Mouse (Mus musculus) CH12.LX (cell line): ENCODE measurements at regions not wholly inside any gene's neighbourhood (a gene's known extent, or its start where the extent isn't known, plus 50 kb on each side); places are given as distances from the start of the nearest gene placed in this dataset.

ENCODE experiments used
- CTCF ChIP-seq, 2 experiments: IDR thresholded peaks in 1 of 2; conservative IDR thresholded peaks in 1 of 2; 2 replicates each; pipeline ENCODE4 v1.5.1; 2011 to 2012; ENCODE audit warnings: low read depth in 2 of 2, low read length in 2 of 2, improper control_type of control experiment in 1 of 2, inconsistent platforms in 1 of 2, mild to moderate bottlenecking in 1 of 2, moderate library complexity in 1 of 2
- EP300 ChIP-seq: IDR thresholded peaks from 2 replicates; pipeline ENCODE4 v1.6.1; 2011; ENCODE audit warnings: low read length, improper control_type of control experiment
- JUND ChIP-seq: conservative IDR thresholded peaks from 2 replicates; pipeline ENCODE4 v1.6.1; 2011; ENCODE audit warnings: low read depth, low read length, improper control_type of control experiment
- POLR2A ChIP-seq: IDR thresholded peaks from 2 replicates; pipeline ENCODE4 v1.6.1; 2011; ENCODE audit warnings: low read depth, mild to moderate bottlenecking, improper control_type of control experiment, low read length
- RCOR1 ChIP-seq: conservative IDR thresholded peaks from 2 replicates; pipeline ENCODE4 v1.6.1; 2012; ENCODE audit warnings: low read depth, mild to moderate bottlenecking, inconsistent platforms, low read length, improper control_type of control experiment
- SIN3A ChIP-seq: IDR thresholded peaks from 2 replicates; pipeline ENCODE4 v1.6.1; 2012; ENCODE audit warnings: low read length, improper control_type of control experiment, inconsistent platforms
- UBTF ChIP-seq: IDR thresholded peaks from 2 replicates; pipeline ENCODE4 v1.6.1; 2012; ENCODE audit warnings: low read depth, mild to moderate bottlenecking, inconsistent platforms, low read length, improper control_type of control experiment, moderate library complexity
- USF1 ChIP-seq: IDR thresholded peaks from 2 replicates; pipeline ENCODE4 v1.6.1; 2014; ENCODE audit warnings: low read depth, mild to moderate bottlenecking, inconsistent platforms, low read length, improper control_type of control experiment
- USF2 ChIP-seq: conservative IDR thresholded peaks from 2 replicates; pipeline ENCODE4 v1.6.1; 2011; ENCODE audit warnings: low read depth, low read length, improper control_type of control experiment
- ZKSCAN1 ChIP-seq: IDR thresholded peaks from 2 replicates; pipeline ENCODE4 v1.6.1; 2012; ENCODE audit warnings: low read depth, inconsistent platforms, low read length, improper control_type of control experiment, borderline replicate concordance

DNA sequence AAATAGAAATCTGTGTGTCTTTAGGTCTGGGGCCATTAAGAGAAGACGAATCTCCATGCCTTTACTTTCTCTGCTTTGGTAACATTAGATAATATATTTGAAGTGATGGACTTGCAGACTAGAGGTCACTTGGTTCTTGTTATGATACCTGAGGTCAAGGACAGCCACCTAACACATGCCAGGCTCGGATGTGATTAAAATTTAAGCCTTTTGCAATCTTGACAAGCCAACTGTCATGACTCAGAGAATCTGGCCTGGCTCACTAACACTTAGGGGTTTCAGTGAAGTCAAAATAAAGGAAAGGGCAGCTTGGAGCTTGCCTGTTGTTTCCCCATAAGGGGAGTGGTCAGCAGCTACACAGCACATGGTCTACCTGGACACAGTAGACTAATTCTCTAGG lies 320.4 kb upstream of the Tbc1d5 start:
- TF ChIP-seq UBTF (no peak), EP300 (no peak), ZKSCAN1 (no peak), RCOR1 (no peak), CTCF (conservative IDR thresholded peaks at IDR 0.05 in 1 of 2, IDR thresholded peaks at IDR 0.05 in 1 of 2; ENCODE audit: low read depth in 2 of 2, low read length in 2 of 2) (no peak), USF2 (no peak), POLR2A (no peak), SIN3A (no peak), JUND (no peak), USF1 (no peak)
